Mouse (Mus musculus): ENCODE data around the gene Ctrc. TPM values are rescaled to one million over a fixed set of nuclear protein-coding genes. Genes with fewer than 3 reads are reported as not detected.

Ctrc gene
- polyA plus RNA-seq, 1 experiment: 1.4 TPM

GRCm38 (mm10) chr4:141833911-141834310, 12.2 kb downstream of the Ctrc start:
- TF ChIP-seq CTCF (IDR thresholded peaks at IDR 0.05; ENCODE audit: control insufficient read depth, insufficient read depth, insufficient replicate concordance, low read depth, low read length) (no peak), POLR2A (IDR thresholded peaks at IDR 0.05; ENCODE audit: control insufficient read depth, low read depth, low read length) (no peak)
- H3K4me3 ChIP-seq (ENCODE audit: control insufficient read depth, low read depth, low read length): no peak overlapping the region
- H3K27me3 ChIP-seq (ENCODE audit: control insufficient read depth, insufficient read depth, low read length): no peaks in the 10 kb centered on the region
- peaks cover 7% of the 10 kb centered on the region for H3K4me1 ChIP-seq (ENCODE audit: control insufficient read depth, insufficient read depth, low read length)
- no peak overlapping the region for H3K27ac ChIP-seq (ENCODE audit: control insufficient read depth, insufficient read depth, low read depth, low read length)
- H3K36me3 ChIP-seq (ENCODE audit: control insufficient read depth, insufficient read depth, low read length): no peaks in the 10 kb centered on the region

GRCm38 (mm10) chr4:141831361-141831760, 14.8 kb downstream of the Ctrc start:
- Histone ChIP-seq H3K27ac (ENCODE audit: control insufficient read depth, insufficient read depth, low read depth, low read length) (no peak overlapping the region), H3K27me3 (ENCODE audit: control insufficient read depth, insufficient read depth, low read length) (no peaks in the 10 kb centered on the region), H3K4me1 (ENCODE audit: control insufficient read depth, insufficient read depth, low read length) (peaks cover 7% of the 10 kb centered on the region), H3K36me3 (ENCODE audit: control insufficient read depth, insufficient read depth, low read length) (no peaks in the 10 kb centered on the region), H3K4me3 (ENCODE audit: control insufficient read depth, low read depth, low read length) (peak overlapping the region; percentile 58; the same call in 1 of the 2 replicates)
- no peak for TF ChIP-seq POLR2A (IDR thresholded peaks at IDR 0.05; ENCODE audit: control insufficient read depth, low read depth, low read length)
- no peak for TF ChIP-seq CTCF (IDR thresholded peaks at IDR 0.05; ENCODE audit: control insufficient read depth, insufficient read depth, insufficient replicate concordance, low read depth, low read length)

- TF ChIP-seq POLR2A (IDR thresholded peaks at IDR 0.05; ENCODE audit: control insufficient read depth, low read depth, low read length) (no peak), CTCF (IDR thresholded peaks at IDR 0.05; ENCODE audit: control insufficient read depth, insufficient read depth, insufficient replicate concordance, low read depth, low read length) (no peak)
- no peak overlapping the region for H3K4me3 ChIP-seq (ENCODE audit: control insufficient read depth, low read depth, low read length)
- H3K27ac ChIP-seq (ENCODE audit: control insufficient read depth, insufficient read depth, low read depth, low read length): no peak overlapping the region
- H3K27me3 ChIP-seq (ENCODE audit: control insufficient read depth, insufficient read depth, low read length): no peaks in the 10 kb centered on the region
- H3K4me1 ChIP-seq (ENCODE audit: control insufficient read depth, insufficient read depth, low read length): peaks cover 7% of the 10 kb centered on the region
- no peaks in the 10 kb centered on the region for H3K36me3 ChIP-seq (ENCODE audit: control insufficient read depth, insufficient read depth, low read length)
These were observed 15.8 kb downstream of the Ctrc start for GRCm38 (mm10) chr4:141830381-141830780.

GRCm38 (mm10) chr4:141828177-141828576, 18.0 kb downstream of the Ctrc start:
- TF ChIP-seq POLR2A (IDR thresholded peaks at IDR 0.05; ENCODE audit: control insufficient read depth, low read depth, low read length): no peak
- no peak for TF ChIP-seq CTCF (IDR thresholded peaks at IDR 0.05; ENCODE audit: control insufficient read depth, insufficient read depth, insufficient replicate concordance, low read depth, low read length)
- H3K27me3 ChIP-seq (ENCODE audit: control insufficient read depth, insufficient read depth, low read length): no peaks in the 10 kb centered on the region
- H3K36me3 ChIP-seq (ENCODE audit: control insufficient read depth, insufficient read depth, low read length): no peaks in the 10 kb centered on the region
- no peak overlapping the region for H3K27ac ChIP-seq (ENCODE audit: control insufficient read depth, insufficient read depth, low read depth, low read length)
- peaks cover 7% of the 10 kb centered on the region for H3K4me1 ChIP-seq (ENCODE audit: control insufficient read depth, insufficient read depth, low read length)
- H3K4me3 ChIP-seq (ENCODE audit: control insufficient read depth, low read depth, low read length): no peak overlapping the region

- no peaks in the 10 kb centered on the region for H3K36me3 ChIP-seq (ENCODE audit: control insufficient read depth, insufficient read depth, low read length)
- H3K4me3 ChIP-seq (ENCODE audit: control insufficient read depth, low read depth, low read length): no peak overlapping the region
- H3K4me1 ChIP-seq (ENCODE audit: control insufficient read depth, insufficient read depth, low read length): peaks cover 7% of the 10 kb centered on the region
- TF ChIP-seq CTCF (IDR thresholded peaks at IDR 0.05; ENCODE audit: control insufficient read depth, insufficient read depth, insufficient replicate concordance, low read depth, low read length): no peak
- no peak for TF ChIP-seq POLR2A (IDR thresholded peaks at IDR 0.05; ENCODE audit: control insufficient read depth, low read depth, low read length)
- no peak overlapping the region for H3K27ac ChIP-seq (ENCODE audit: control insufficient read depth, insufficient read depth, low read depth, low read length)
- H3K27me3 ChIP-seq (ENCODE audit: control insufficient read depth, insufficient read depth, low read length): no peaks in the 10 kb centered on the region
These were observed 18.8 kb downstream of the Ctrc start for GRCm38 (mm10) chr4:141827401-141827800.

GRCm38 (mm10) chr4:141826060-141826459, 20.1 kb downstream of the Ctrc start, which contains the start of gene Cela2a:
Gene Cela2a, minus strand, starts transcription at chr4:141826160.
- Histone ChIP-seq H3K4me3 (ENCODE audit: control insufficient read depth, low read depth, low read length) (no peak within 1 kb of the TSS), H3K27me3 (ENCODE audit: control insufficient read depth, insufficient read depth, low read length) (no peaks in the 10 kb centered on the region), H3K4me1 (ENCODE audit: control insufficient read depth, insufficient read depth, low read length) (peaks cover 10% of the 10 kb centered on the region), H3K27ac (ENCODE audit: control insufficient read depth, insufficient read depth, low read depth, low read length) (no peak within 1 kb of the TSS), H3K36me3 (ENCODE audit: control insufficient read depth, insufficient read depth, low read length) (no peaks in the 10 kb centered on the region)
- no peak for TF ChIP-seq POLR2A (IDR thresholded peaks at IDR 0.05; ENCODE audit: control insufficient read depth, low read depth, low read length)
- TF ChIP-seq CTCF (IDR thresholded peaks at IDR 0.05; ENCODE audit: control insufficient read depth, insufficient read depth, insufficient replicate concordance, low read depth, low read length): no peak

GRCm38 (mm10) chr4:141822979-141823378, 23.2 kb downstream of the Ctrc start:
- Histone ChIP-seq H3K4me1 (ENCODE audit: control insufficient read depth, insufficient read depth, low read length) (peaks cover 14% of the 10 kb centered on the region), H3K27me3 (ENCODE audit: control insufficient read depth, insufficient read depth, low read length) (no peaks in the 10 kb centered on the region), H3K36me3 (ENCODE audit: control insufficient read depth, insufficient read depth, low read length) (no peaks in the 10 kb centered on the region), H3K27ac (ENCODE audit: control insufficient read depth, insufficient read depth, low read depth, low read length) (no peak overlapping the region), H3K4me3 (ENCODE audit: control insufficient read depth, low read depth, low read length) (no peak overlapping the region)
- TF ChIP-seq CTCF (IDR thresholded peaks at IDR 0.05; ENCODE audit: control insufficient read depth, insufficient read depth, insufficient replicate concordance, low read depth, low read length): no peak
- TF ChIP-seq POLR2A (IDR thresholded peaks at IDR 0.05; ENCODE audit: control insufficient read depth, low read depth, low read length): no peak

GRCm38 (mm10) chr4:141822089-141822488, 24.1 kb downstream of the Ctrc start:
- peak overlapping the region; percentile 43; the same call in 1 of the 2 replicates for H3K27ac ChIP-seq (ENCODE audit: control insufficient read depth, insufficient read depth, low read depth, low read length)
- peaks cover 14% of the 10 kb centered on the region for H3K4me1 ChIP-seq (ENCODE audit: control insufficient read depth, insufficient read depth, low read length)
- H3K27me3 ChIP-seq (ENCODE audit: control insufficient read depth, insufficient read depth, low read length): no peaks in the 10 kb centered on the region
- H3K36me3 ChIP-seq (ENCODE audit: control insufficient read depth, insufficient read depth, low read length): no peaks in the 10 kb centered on the region
- TF ChIP-seq POLR2A (IDR thresholded peaks at IDR 0.05; ENCODE audit: control insufficient read depth, low read depth, low read length) (no peak), CTCF (IDR thresholded peaks at IDR 0.05; ENCODE audit: control insufficient read depth, insufficient read depth, insufficient replicate concordance, low read depth, low read length) (peak; percentile 15; the same call in 1 of the 2 replicates)
- no peak overlapping the region; the same call in 1 of the 2 replicates for H3K4me3 ChIP-seq (ENCODE audit: control insufficient read depth, low read depth, low read length)

Data from testis, adult 2 months (tissue).